Mouse (Mus musculus) c-Kit-positive CD71-positive TER-119-positive erythroid progenitor cells, embryonic 14.5 days (primary cell): Measurements from ENCODE around the gene Edil3.
"Not testable (repeated sequence)": the region's sequence is repeated elsewhere in the genome, so short reads cannot be mapped to it uniquely, and the experiment has no call there.

ENCODE experiments used
- DNase-seq: peaks from one replicate; pipeline ENCODE4 v3.0.0-alpha.2; 2013; ENCODE audit warnings: low spot score

Edil3 gene

DNA sequence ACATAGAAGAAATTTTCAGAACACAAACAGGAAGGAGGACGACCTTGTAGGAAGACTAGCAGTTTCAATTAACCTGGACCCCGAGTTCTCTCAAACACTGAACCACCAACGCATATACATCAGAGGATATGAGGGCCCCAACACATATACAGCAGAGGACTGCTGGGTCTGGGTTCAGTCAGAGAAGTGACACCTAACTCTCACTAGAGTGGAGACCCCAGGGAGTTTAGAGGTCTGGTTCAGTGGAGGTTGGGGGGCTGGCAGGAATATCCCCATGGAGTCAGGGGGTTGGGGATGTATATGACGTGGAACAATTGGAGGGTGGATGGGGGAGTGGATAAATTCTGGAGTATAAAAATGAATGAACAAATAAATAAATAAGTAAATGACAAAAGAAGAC lies 151.1 kb downstream of the Edil3 start:
- no peak for DNase-seq

DNA sequence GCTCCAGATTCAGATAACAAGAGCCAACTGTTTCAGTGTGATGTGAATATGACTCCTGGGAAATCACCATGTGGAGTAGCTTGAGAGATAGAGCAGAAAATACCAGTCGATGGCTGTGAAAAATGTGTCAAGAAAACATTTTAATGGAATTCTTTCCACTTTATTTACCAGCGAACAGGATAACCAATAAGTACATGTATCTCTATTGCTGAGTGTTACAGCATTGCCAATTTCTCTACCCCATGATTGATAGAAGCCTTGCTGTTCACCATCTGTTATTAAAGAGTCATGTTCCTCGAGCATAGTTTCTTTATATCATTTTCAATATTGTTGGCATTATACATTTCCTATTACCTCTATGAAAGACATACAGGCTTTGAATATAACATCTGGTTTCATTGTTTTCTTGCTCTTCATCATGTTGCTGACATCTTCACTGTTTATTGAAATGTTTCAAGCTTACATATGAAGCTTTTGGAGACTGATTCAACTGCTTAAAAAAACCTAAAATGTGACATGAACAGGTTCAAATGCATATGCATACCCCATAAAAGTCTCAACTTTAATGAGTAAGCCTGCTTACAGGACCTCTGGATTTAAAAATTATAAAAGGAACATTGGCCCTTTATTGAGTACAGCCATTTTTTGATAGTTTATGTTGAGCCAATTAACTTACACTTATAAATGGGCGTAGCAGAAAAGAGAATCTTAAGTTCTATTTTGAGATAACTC lies 186.6 kb downstream of the Edil3 start:
- DNase-seq: no peak

DNA sequence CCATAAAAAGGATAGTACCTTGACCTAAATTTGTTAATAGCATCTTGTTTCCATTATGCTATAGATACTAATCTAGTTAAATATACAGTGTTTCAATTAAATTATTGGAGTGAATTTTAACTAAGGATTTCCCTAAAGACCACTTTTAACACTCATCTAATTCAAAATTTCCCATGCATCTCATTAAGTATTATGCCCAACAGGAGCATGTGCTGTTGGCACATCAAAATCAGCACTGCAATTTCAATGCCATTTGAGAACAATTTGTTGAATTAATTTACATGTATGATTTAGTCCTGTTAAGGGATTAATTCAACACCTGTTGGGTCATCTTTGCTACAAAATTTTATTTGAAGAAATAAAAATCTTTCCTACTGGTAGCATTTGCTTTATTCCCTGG lies 191.2 kb downstream of the Edil3 start:
- no peak for DNase-seq

DNA sequence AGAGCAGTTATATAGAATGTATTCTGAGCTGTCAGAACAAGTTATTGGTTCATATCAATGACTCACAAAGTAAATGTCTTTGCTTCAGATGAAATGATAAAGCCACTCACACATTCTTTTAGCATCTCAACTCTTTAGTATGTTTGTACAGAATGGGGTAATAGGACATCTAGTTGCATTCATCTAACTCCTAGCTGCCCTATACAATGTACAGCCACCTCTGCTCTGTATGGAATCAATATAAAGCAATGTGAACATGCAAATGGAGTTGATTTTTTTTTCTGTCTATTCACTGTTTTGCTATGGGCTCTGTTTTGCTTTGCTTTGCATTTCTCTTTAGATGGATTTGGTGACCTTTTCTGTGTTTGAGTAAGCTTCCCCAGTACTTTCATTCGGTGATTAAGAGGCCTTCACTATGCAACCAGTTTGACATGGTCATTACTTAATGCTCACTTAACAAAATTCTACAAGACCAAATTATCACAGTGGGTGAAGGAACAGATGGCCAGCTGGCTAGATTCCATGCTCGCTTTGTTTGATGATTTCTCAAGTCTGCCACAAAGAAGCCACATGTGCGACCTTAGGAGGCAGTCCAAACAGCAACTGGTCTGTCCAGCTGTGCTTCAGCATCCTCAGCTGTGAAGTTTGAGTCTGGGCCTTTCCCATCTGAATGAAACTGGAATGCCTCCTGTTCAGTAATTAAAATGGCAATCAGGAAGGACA lies 208.7 kb downstream of the Edil3 start:
- no peak for DNase-seq

DNA sequence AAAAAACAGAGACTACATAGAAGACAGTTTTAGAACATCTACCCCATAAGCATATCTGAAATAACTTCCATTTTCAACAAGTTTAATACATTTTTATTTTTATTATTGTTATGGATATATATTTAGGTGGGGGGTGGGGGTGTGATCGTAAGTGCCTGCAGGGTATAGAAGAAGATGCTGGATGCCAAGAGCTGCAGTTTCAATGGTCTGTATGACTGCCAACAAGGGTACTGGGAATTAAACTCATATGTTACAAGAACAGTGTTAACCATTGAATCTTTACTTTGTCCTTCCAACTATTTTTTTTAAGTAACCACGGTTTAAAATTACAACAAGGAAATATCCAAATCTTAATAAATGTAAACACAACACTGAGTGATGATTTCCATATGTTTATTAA lies 214.4 kb downstream of the Edil3 start:
- DNase-seq: no peak

DNA sequence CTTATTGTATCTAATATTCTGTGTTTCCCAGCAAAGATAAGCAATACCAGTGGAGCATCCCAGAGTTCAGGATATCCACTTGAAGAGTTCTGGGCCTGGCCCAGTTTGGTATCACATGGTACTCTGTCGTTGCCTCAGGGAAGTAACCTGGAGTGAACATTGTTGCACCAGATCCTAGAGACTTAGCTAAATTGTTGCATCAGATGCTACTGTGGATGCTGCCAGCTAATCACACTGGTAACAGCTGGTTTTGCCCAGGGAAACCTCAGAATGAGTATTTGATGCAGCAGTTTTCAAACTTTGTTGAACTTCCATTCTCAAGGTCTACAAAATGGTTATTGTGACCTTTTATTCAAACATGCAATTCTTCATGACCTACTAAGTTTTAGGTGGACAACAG lies 220.2 kb downstream of the Edil3 start:
- no peak for DNase-seq

DNA sequence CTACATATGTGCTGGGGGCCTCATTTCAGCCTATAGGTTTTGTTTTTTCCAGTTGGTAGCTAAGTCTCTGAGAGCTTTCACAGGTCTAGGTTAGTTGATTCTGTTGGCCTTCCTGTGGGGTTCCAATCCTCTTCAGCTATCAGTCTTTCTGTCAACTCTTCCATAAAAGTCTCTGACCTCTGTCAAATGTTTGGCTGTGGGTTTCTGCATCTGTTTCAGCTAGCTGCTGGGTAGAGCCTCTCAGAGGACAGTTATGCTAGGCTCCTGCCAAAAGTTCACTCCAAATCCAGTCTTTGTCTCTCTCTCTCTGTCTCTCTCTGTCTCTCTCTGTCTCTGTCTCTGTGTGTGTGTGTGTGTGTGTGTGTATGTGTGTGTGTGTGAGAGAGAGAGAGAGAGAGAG lies 248.9 kb downstream of the Edil3 start:
- not testable (repeated sequence) for DNase-seq

DNA sequence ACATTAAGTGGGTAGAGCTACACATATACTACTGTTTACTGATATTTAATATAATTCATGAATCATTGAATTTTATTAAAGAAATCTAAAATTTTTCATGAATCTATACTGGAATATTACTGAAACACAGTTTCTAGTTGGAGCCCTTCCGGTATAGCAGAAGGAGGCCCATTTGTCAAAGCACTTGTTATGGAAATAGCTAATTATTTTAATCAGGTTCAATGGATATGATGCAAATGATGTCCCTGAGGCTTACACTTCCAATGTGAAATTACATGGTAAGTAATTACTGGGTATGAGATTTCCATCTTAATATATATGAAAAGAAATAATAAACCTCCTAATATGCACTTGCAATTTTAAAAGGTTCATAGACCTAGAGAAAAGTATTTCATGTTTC lies 254.9 kb downstream of the Edil3 start:
- no peak for DNase-seq

DNA sequence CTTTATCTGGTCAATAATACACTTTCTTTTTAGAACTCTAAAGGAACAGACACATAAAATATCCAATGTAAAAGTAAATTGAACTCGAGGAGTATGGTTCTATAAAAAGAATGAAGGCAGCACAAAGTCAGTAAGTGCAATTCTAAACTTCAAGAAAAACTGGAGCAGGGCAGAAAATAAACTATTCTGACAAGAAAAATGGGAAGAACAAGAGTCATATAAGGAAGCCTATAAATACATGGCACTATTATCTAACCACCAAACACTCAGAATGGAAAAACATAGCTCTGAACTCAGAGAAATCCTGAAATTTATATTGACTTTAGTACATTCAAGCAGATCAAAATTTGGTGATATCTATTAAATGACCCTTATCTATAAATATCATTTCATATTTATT lies 284.6 kb downstream of the Edil3 start:
- no peak for DNase-seq

DNA sequence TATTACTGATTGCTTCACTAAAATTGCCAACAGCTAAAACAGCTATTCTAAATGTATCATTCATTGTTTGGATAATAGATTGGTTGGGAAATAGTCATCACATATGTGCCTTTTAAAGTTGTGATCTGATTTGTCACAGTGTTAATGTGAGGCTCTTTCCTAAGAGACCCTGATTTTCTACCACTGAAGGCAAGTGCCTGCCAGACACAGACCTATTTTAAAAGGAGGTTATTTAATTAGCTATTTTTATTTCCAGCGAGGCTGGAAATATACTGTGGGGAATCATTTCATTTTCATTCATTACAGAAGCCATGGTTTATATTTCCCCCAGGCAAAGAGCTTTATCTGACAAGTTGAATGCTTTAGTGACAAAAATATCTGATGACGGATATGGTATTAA lies 296.3 kb downstream of the Edil3 start:
- no peak for DNase-seq

DNA sequence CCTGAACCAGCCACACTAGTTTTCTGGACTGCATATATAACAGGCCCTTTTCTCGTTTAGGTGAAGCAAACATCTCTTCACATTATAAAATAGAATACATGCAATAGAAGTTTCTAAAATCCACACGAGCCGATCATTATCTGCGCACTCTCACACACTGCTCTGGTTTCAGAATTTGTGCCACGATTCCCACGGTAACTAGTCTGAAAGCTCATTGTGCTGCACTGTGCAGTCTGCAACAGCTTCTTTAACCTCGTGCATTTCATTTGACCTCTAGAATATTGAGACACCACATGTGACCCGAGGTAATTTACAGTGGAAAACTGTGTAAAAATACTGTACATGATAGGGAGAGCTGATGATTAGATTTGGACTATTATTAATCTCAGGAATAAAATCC lies 298.5 kb downstream of the Edil3 start:
- no peak for DNase-seq

DNA sequence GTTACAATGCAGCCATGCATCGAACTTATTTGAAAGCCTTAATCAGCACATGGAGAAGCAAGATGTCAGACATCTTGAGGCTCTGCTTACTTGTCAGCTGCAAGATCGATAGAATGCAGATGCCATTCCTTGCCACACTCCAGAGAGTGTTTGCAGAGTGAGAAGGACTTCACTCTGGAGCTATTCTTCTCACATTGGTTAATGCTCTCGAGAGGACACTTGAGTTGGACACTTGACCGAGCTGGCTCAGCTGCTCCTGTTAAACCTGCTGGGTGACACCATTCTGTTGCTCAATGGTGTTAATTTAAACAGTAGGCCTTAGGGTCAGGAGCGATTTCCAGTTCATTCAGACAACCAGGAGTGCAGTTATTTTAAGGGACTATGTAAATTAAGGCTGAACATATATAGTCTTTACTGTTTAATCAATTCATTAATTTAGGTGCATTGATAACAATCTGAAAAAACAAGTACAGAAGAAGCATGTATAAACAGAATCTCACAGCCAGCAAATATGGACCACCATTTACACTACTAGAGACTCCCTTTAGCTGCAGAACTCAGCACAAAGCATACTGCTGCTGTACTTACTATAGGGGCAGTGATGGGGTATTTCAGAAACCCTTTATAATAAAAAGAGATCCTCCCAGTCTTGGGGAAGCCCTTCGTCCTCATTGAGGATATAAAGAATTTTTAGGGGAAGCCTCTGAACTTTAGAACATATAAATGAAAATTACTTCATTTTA lies 301.4 kb downstream of the Edil3 start:
- DNase-seq: no peak

DNA sequence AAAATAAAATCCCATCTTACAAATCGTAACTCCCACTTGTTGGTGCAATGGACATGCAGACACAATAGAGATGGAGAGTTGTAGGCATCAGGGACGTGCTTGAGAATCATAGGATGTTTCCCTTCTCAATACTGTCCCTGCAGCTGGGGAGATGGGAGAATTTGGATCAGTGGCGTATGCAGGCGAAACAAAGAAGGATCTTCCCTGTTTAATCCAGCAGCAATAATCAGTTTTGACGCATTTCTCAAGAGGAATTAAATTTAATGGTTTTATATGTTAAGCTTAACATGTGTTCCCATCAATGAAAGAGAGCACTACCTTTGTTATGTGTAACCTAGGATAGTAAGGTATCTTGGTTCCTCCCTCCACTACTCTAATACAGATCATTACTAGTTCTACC lies 302.1 kb downstream of the Edil3 start:
- no peak for DNase-seq

DNA sequence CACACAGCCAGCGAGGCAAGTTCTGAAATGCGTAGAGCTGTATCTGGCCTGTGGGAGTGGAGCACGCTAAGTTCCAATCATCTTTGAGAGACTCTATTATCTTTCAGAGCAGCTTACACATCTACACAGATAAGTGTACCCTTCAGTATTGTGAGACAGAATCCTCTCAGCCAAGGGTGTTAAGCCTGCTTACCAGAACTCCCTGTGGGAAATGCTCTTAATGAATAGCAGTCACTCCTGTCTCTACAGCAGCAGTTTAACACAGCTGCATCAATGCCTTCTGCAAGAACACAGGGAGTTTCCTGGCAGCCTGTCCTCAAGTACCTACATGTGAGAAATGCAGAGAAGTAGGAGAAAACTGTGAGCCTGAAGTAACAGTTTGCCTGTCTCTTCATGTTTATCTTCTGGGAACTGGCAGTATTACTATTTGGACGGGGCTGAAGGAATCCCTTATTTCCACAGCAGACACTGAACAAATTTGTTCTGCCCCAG lies 324.8 kb downstream of the Edil3 start:
- no peak for DNase-seq

DNA sequence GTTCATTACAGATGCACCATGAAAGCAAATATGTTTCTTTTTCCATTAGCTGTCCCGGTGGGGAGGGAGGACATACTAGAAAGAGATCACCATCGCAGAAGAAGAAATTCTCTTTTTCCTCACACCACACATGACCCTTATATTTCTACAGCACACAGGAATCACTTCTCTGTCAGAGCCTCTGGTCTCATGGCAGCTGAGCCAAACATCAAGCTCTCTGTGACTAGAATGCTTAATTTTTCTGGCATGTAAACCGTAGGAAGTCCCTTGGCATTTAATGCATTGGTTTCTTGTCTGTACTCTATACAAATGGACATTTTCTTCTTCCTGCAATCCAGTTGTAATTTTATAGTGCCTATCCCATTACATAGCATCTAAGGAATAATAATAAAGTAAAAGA lies 330.6 kb downstream of the Edil3 start:
- DNase-seq: no peak

DNA sequence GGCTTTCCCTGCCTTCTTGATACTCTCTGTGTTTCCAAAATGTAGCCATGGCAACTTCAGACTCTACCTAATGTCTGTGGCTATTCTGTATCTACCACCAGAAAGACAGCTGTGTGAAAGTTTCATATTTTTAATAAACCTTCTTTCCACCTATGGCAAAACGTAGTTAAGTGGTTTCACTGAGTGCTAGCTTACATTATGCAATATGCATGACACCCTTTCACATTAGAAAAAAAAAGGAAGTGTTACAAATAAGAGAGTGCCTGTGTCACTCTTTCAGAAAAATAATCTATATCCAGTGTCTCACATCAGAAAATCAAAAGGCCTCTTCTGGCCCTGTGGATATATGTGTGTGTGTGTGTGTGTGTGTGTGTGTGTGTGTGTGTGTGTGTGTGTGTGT lies 346.7 kb downstream of the Edil3 start:
- no peak for DNase-seq

DNA sequence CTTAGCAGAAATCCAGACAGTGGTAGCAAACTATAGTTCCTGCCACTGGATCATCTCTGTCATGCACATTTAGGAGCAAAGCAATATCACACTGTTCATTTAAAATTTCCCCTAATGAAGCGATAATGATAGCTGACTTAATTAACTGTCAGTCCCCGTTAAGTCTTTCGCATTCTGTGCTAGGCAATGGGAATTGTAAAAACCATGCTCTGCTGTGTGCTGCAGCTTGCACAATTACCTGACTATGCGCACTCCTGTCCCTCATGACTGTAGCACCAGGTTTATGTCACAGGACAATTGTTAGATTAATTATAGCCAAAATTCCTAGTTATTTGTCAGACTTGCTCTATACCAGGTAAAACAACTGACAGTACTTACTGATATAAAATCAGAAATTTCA lies 348.8 kb downstream of the Edil3 start:
- no peak for DNase-seq

DNA sequence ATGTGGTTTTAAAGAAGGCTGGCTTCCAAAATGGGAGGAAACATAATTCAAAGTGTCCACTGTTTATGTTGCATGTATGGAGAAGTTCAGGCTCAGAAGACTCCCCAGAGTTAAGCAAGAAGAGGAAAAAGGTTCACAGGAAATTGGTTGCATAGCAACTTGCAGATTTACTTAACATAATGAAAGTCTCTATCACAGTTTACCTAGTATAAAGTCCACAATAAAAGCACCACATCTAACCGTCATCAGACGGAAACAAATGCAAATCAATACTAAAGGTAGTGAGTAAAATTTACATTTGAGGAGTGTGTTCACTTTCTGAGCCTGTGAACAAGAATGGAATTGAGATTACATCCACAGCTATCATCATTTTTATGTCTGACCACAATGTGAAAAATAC lies 353.9 kb downstream of the Edil3 start:
- no peak for DNase-seq

DNA sequence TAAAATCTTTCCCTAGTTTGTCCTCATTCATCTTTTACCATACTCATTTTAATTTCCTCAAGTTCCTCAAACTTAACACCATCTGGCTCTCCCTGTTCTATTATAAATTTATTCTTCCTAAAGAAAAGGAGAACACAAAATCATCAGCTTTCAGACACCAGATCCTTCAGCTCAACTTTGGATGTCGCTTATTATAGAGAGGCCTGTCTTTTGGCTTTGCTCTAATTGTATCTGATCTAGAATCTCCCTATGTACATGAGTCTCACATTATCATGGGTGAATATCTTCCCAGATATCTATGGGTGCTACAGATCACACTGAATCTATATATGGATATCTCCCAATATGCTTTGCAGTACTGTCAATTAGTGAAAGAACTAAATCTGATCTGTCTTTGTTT lies 367.8 kb downstream of the Edil3 start:
- no peak for DNase-seq

DNA sequence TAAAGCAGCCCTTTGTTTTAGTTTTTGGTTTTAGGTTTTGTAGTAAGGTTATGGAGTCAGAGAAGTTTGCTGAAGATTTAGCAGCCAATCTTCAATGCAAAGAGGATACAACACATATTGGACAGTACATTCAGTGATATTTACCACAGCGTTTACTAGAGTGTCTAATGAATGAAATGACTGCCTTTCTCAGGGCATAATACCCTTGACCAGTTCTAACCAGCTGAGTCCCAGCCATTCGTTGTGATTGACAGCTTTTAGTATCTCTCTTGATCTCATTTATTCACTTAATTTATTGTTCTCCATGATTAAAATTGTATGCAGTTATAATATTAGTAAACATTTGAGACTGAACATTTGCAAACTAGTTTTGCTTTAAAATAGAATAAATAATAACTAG lies 375.7 kb downstream of the Edil3 start:
- DNase-seq: no peak

DNA sequence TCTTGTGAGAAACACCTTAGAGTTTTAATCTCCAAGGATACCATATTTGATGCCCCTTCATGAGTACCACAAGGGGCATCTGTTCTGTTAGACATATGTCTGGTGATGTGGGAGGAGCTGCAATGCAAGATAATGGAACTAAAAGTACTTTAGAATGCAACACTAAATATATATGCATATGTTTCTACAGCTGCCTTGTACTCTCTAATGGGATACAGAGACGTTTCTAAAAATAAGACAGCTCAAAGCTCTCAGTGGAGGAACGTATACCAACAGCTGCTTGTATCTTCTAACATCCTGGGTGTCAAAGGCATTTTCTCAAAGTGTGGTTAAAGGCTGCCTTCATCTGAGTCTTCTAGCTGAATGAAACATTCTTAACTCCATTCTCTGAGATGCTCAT lies 378.0 kb downstream of the Edil3 start:
- no peak for DNase-seq

DNA sequence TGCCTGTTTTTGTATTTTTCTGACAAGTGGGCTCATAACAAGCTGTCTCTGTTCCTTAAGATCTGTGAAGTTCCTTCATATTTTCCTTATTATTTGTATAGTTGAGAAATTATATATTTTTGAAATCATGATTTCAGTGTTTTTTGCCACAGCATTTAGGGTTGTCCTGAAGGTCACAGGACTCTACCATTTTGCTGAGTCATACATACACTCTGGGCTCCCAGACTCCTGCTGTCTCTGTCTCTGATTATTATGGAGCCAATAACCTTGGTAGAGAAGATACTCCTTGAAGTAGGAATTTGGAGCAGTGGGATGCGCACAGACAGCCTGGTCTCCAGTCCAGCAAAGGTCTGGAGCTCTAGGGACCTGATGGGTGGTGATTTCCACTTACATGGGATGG lies 416.8 kb downstream of the Edil3 start:
- DNase-seq: no peak

DNA sequence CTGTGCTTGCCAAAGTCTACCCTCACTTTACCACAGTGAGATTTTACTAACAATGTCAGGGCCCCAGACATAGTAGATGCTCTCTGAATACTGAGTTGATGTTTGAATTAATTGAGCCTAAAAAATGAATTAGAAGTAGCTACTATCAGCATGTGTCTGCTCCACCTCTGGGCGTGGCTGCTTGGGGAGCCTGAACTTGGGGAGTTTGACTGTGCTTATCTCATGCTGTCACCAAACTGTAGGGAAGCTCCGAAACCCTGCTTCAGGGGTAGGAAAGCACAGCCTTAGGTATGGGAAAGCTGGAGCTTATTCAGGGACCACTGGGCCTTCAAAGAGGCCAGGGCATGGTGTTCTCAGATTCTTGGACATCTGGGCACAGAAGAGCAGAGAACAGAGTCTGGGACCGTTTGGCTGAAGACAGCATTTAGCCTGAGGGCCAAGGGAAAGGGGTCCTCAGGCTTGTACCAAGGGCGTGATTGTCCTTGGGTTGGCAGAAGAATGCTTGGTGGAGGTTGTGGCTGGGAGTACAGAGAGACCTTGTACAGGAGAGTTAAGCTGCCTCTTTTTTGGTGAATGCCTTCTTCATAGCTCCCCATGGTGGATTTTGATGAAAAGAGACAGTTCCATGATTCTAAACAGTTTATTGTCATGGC lies 432.8 kb downstream of the Edil3 start:
- peak; percentile 56 for DNase-seq
